Mouse (Mus musculus) MEL (cell line): ENCODE results near the gene Canx. TPM values are rescaled to one million over a fixed set of nuclear protein-coding genes. Genes with fewer than 3 reads are reported as not detected.
A peak's percentile ranks its signal among the peaks of the same experiment; 100 is the strongest.

ENCODE experiments used
- DNase-seq: peaks from one replicate; pipeline ENCODE4 v3.0.0; 2011; ENCODE audit warnings: low read depth, low spot score
- H3K27ac ChIP-seq: 2 replicates; pipeline ENCODE4 v1.5.1; 2012; ENCODE audit warnings: low read depth, mild to moderate bottlenecking, control low read depth, low read length, moderate library complexity; ENCODE audit not compliant: control insufficient read depth
- H3K27me3 ChIP-seq, 2 experiments: fragments of 150-350 bp in 1 of 2; sonication (generic) in 1 of 2; 2 replicates each; pipeline ENCODE4 v1.6.1; 2012; ENCODE audit warnings: low read length in 2 of 2, mild to moderate bottlenecking in 2 of 2, improper control_type of control experiment in 1 of 2, moderate library complexity in 1 of 2; ENCODE audit not compliant: insufficient read depth in 2 of 2, control insufficient read depth in 1 of 2
- H3K36me3 ChIP-seq, 2 experiments: 2 replicates each; pipeline ENCODE4 v1.6.1; 2012 to 2014; ENCODE audit warnings: low read length in 2 of 2, improper control_type of control experiment in 1 of 2, inconsistent platforms in 1 of 2, mild to moderate bottlenecking in 1 of 2; ENCODE audit not compliant: insufficient read depth in 2 of 2, control insufficient read depth in 1 of 2
- H3K4me1 ChIP-seq, 2 experiments: fragments of 150-350 bp in 1 of 2; sonication (generic) in 1 of 2; 2 replicates each; pipeline ENCODE4 v1.6.1; 2012; ENCODE audit warnings: low read length in 2 of 2, improper control_type of control experiment in 1 of 2, mild to moderate bottlenecking in 1 of 2; ENCODE audit not compliant: insufficient read depth in 2 of 2, control insufficient read depth in 1 of 2
- H3K4me3 ChIP-seq, 2 experiments: fragments of 150-350 bp in 1 of 2; sonication (generic) in 1 of 2; 2 replicates each; pipeline ENCODE4 v1.5.1; 2012; ENCODE audit warnings: low read depth in 2 of 2, low read length in 2 of 2, mild to moderate bottlenecking in 2 of 2, moderate library complexity in 2 of 2, control low read depth in 1 of 2, improper control_type of control experiment in 1 of 2; ENCODE audit not compliant: control insufficient read depth in 1 of 2, insufficient read depth in 1 of 2
- H3K79me2 ChIP-seq: 2 replicates; pipeline ENCODE4 v1.6.1; 2012; ENCODE audit warnings: mild to moderate bottlenecking, low read length, moderate library complexity; ENCODE audit not compliant: control insufficient read depth, poor library complexity, insufficient read depth
- H3K9ac ChIP-seq: 2 replicates; pipeline ENCODE4 v1.6.1; 2012; ENCODE audit warnings: low read depth, mild to moderate bottlenecking, control low read depth, low read length, moderate library complexity; ENCODE audit not compliant: control insufficient read depth, poor library complexity, severe bottlenecking
- H3K9me3 ChIP-seq: fragments of 150-350 bp; sonication (generic); replicated peaks from 2 replicates; pipeline ENCODE4 v1.6.1; 2012; ENCODE audit warnings: mild to moderate bottlenecking, low read length, improper control_type of control experiment, moderate library complexity; ENCODE audit not compliant: insufficient read depth
- BHLHE40 ChIP-seq: IDR thresholded peaks from 2 replicates; pipeline ENCODE4 v1.6.1; 2012; ENCODE audit warnings: low read depth, mild to moderate bottlenecking, inconsistent platforms, low read length, improper control_type of control experiment, borderline replicate concordance
- CHD1 ChIP-seq: IDR thresholded peaks from 2 replicates; pipeline ENCODE4 v1.6.1; 2012; ENCODE audit warnings: low read depth, mild to moderate bottlenecking, inconsistent platforms, low read length, improper control_type of control experiment
- CHD2 ChIP-seq: IDR thresholded peaks from 2 replicates; pipeline ENCODE4 v1.6.1; 2011; ENCODE audit warnings: low read length, improper control_type of control experiment
- CTCF ChIP-seq, 3 experiments: IDR thresholded peaks in 2 of 3; conservative IDR thresholded peaks in 1 of 3; 2 replicates each; pipeline ENCODE4 v1.5.1; 2011 to 2012; ENCODE audit warnings: low read length in 3 of 3, low read depth in 2 of 3, mild to moderate bottlenecking in 2 of 3, improper control_type of control experiment in 1 of 3, inconsistent platforms in 1 of 3, mixed read lengths in 1 of 3, moderate library complexity in 1 of 3; ENCODE audit not compliant: control insufficient read depth in 1 of 3, insufficient read depth in 1 of 3, poor library complexity in 1 of 3, severe bottlenecking in 1 of 3
- E2F4 ChIP-seq: IDR thresholded peaks from 2 replicates; pipeline ENCODE4 v1.6.1; 2011; ENCODE audit warnings: low read depth, low read length, improper control_type of control experiment, borderline replicate concordance
- ELF1 ChIP-seq: IDR thresholded peaks from 2 replicates; pipeline ENCODE4 v1.6.1; 2014; ENCODE audit warnings: low read depth, mild to moderate bottlenecking, inconsistent platforms, low read length, improper control_type of control experiment, moderate library complexity
- EP300 ChIP-seq, 2 experiments: IDR thresholded peaks; 2 replicates each; pipeline ENCODE4 v1.6.1; 2011; ENCODE audit warnings: improper control_type of control experiment in 2 of 2, low read length in 2 of 2, low read depth in 1 of 2, mild to moderate bottlenecking in 1 of 2
- GABPA ChIP-seq: IDR thresholded peaks from 2 replicates; pipeline ENCODE4 v1.6.1; 2012; ENCODE audit warnings: low read depth, mild to moderate bottlenecking, inconsistent platforms, low read length, improper control_type of control experiment, moderate library complexity
- GATA1 ChIP-seq: IDR thresholded peaks from 2 replicates; pipeline ENCODE4 v1.6.1; 2011; ENCODE audit warnings: low read depth, low read length, improper control_type of control experiment
- HCFC1 ChIP-seq: IDR thresholded peaks from 2 replicates; pipeline ENCODE4 v1.6.1; 2012; ENCODE audit warnings: low read depth, mild to moderate bottlenecking, inconsistent platforms, low read length, improper control_type of control experiment, moderate library complexity
- KAT2A ChIP-seq: conservative IDR thresholded peaks from 2 replicates; pipeline ENCODE4 v1.6.1; 2012; ENCODE audit warnings: low read depth, low read length, improper control_type of control experiment, inconsistent platforms
- MAFK ChIP-seq: IDR thresholded peaks from 2 replicates; pipeline ENCODE4 v1.6.1; 2011; ENCODE audit warnings: low read depth, mild to moderate bottlenecking, low read length, improper control_type of control experiment, borderline replicate concordance
- MAX ChIP-seq: IDR thresholded peaks from 2 replicates; pipeline ENCODE4 v1.6.1; 2011; ENCODE audit warnings: low read length, improper control_type of control experiment
- MAZ ChIP-seq: IDR thresholded peaks from 2 replicates; pipeline ENCODE4 v1.6.1; 2012; ENCODE audit warnings: low read depth, mild to moderate bottlenecking, inconsistent platforms, low read length, improper control_type of control experiment
- MEF2A ChIP-seq: IDR thresholded peaks from 2 replicates; pipeline ENCODE4 v1.6.1; 2014; ENCODE audit warnings: low read depth, mild to moderate bottlenecking, inconsistent platforms, low read length, improper control_type of control experiment; ENCODE audit not compliant: poor library complexity, insufficient replicate concordance, severe bottlenecking; ENCODE audit errors: extremely low read depth
- MYB ChIP-seq: IDR thresholded peaks from 2 replicates; pipeline ENCODE4 v1.6.1; 2011; ENCODE audit warnings: mild to moderate bottlenecking, low read depth, low read length, improper control_type of control experiment
- MYC ChIP-seq: IDR thresholded peaks from 2 replicates; pipeline ENCODE4 v1.6.1; 2011; ENCODE audit warnings: low read depth, mild to moderate bottlenecking, low read length, improper control_type of control experiment, moderate library complexity
- NELFE ChIP-seq: IDR thresholded peaks from 2 replicates; pipeline ENCODE4 v1.6.1; 2011; ENCODE audit warnings: low read depth, low read length, improper control_type of control experiment
- NRF1 ChIP-seq: IDR thresholded peaks from 2 replicates; pipeline ENCODE4 v1.6.1; 2014; ENCODE audit warnings: low read depth, mild to moderate bottlenecking, inconsistent platforms, low read length, improper control_type of control experiment, moderate library complexity; ENCODE audit not compliant: poor library complexity, insufficient read depth, severe bottlenecking
- POLR2A ChIP-seq, 2 experiments: IDR thresholded peaks; 2 replicates each; pipeline ENCODE4 v1.6.1; 2011 to 2012; ENCODE audit warnings: low read length in 2 of 2, mild to moderate bottlenecking in 2 of 2, control low read depth in 1 of 2, improper control_type of control experiment in 1 of 2, low read depth in 1 of 2, moderate library complexity in 1 of 2; ENCODE audit not compliant: control insufficient read depth in 1 of 2, insufficient read depth in 1 of 2, poor library complexity in 1 of 2
- POLR2AphosphoS2 ChIP-seq: IDR thresholded peaks from 2 replicates; pipeline ENCODE4 v1.6.1; 2011; ENCODE audit warnings: low read length, improper control_type of control experiment
- POLR2AphosphoS5 ChIP-seq: IDR thresholded peaks from 2 replicates; pipeline ENCODE4 v1.6.1; 2012; ENCODE audit warnings: low read depth, borderline replicate concordance, mild to moderate bottlenecking, inconsistent platforms, low read length, moderate library complexity, mixed read lengths
- RAD21 ChIP-seq: IDR thresholded peaks from 2 replicates; pipeline ENCODE4 v1.6.1; 2011; ENCODE audit warnings: mild to moderate bottlenecking, low read depth, low read length, improper control_type of control experiment
- RCOR1 ChIP-seq: IDR thresholded peaks from 2 replicates; pipeline ENCODE4 v1.6.1; 2012; ENCODE audit warnings: low read depth, mild to moderate bottlenecking, inconsistent platforms, low read length, improper control_type of control experiment
- SMC3 ChIP-seq: IDR thresholded peaks from 2 replicates; pipeline ENCODE4 v1.6.1; 2011; ENCODE audit warnings: low read depth, low read length, improper control_type of control experiment
- TAL1 ChIP-seq: IDR thresholded peaks from 2 replicates; pipeline ENCODE4 v1.6.1; 2012; ENCODE audit warnings: mild to moderate bottlenecking, inconsistent platforms, low read length, moderate library complexity, mixed read lengths
- TBP ChIP-seq: IDR thresholded peaks from 2 replicates; pipeline ENCODE4 v1.8.0; 2011; ENCODE audit warnings: low read depth, low read length, improper control_type of control experiment
- UBTF ChIP-seq: IDR thresholded peaks from 2 replicates; pipeline ENCODE4 v1.6.1; 2012; ENCODE audit warnings: low read depth, mild to moderate bottlenecking, inconsistent platforms, low read length, improper control_type of control experiment, moderate library complexity, borderline replicate concordance; ENCODE audit not compliant: insufficient read depth
- ZKSCAN1 ChIP-seq: IDR thresholded peaks from 2 replicates; pipeline ENCODE4 v1.6.1; 2012; ENCODE audit warnings: low read depth, mild to moderate bottlenecking, inconsistent platforms, low read length, improper control_type of control experiment, moderate library complexity
- ZMIZ1 ChIP-seq: IDR thresholded peaks from 2 replicates; pipeline ENCODE4 v1.6.1; 2012; ENCODE audit warnings: low read depth, mild to moderate bottlenecking, inconsistent platforms, low read length, improper control_type of control experiment, moderate library complexity
- ZNF384 ChIP-seq: IDR thresholded peaks from 2 replicates; pipeline ENCODE4 v1.6.1; 2012; ENCODE audit warnings: low read depth, mild to moderate bottlenecking, inconsistent platforms, low read length, improper control_type of control experiment
- polyA plus RNA-seq, 2 experiments: library from polyadenylated mRNA; stranded (reverse) in 1 of 2; unstranded in 1 of 2; fragments of >175 nt in 1 of 2; fragments of >200 nt in 1 of 2; gene quantifications; 2 replicates each; pipeline versions ENCODE4 v1.2.1 to v1.2.4; 2012; ENCODE audit warnings: low replicate concordance in 2 of 2, low read depth in 1 of 2; ENCODE audit not compliant: insufficient read length in 2 of 2, insufficient read depth in 1 of 2, missing spikeins in 1 of 2
- total RNA-seq: library from RNA; depleted of rRNA; stranded (reverse); fragments of 300-350 nt; gene quantifications from 2 replicates; pipeline ENCODE4 v1.2.3, GENCODE M21; 2012

The Canx gene
- total and polyA plus RNA-seq, 3 experiments = 390 to 867 (median 464) TPM

DNA sequence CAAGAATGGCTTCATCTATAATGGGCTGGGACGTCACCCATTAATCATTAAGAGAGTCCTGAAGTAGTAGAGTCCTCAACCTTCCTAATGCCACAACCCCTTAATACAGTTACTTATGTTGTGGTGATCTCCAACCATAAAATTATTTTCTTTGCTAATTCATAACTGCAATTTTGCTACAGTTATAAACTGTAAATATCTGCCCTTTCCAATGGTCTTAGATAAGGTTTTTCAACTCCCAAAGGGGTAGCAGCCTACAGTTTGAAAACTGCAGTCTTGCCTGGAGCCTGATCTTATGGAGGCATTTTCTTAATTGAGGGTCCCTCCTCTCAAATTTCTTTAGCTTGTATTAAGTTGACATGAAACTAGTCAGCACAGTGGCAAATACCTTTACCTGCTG lies 3.9 kb upstream of the Canx start:
- no peak for DNase-seq
- peak; percentile 40 to 68 for TF ChIP-seq EP300 (IDR thresholded peaks at IDR 0.05; ENCODE audit: low read depth in 1 of 2, low read length in 2 of 2)
- TF ChIP-seq TBP = no peak
- TF ChIP-seq MYB = peak; percentile 70
- TF ChIP-seq ZMIZ1 = no peak
- TF ChIP-seq NELFE = 0 out of 2 replicates have a peak, but pooled peaks have one; percentile 13
- TF ChIP-seq GATA1 = 0 out of 2 replicates have a peak, but pooled peaks have one; percentile 19
- TF ChIP-seq TAL1 = no peak
- TF ChIP-seq MEF2A = no peak
- Histone ChIP-seq H3K27me3 (no peaks in the 10 kb centered on the region), H3K4me1 (peaks cover 10 to 18% of the 10 kb centered on the region in 2 experiments), H3K4me3 (no peak overlapping the region), H3K9ac (no peak overlapping the region), H3K36me3 (peaks cover 0 to 27% of the 10 kb centered on the region in 2 experiments; a peak in 3 of 4 replicates), H3K9me3 (no peaks in the 10 kb centered on the region), H3K79me2 (peaks cover 17% of the 10 kb centered on the region), H3K27ac (no peak overlapping the region)

DNA sequence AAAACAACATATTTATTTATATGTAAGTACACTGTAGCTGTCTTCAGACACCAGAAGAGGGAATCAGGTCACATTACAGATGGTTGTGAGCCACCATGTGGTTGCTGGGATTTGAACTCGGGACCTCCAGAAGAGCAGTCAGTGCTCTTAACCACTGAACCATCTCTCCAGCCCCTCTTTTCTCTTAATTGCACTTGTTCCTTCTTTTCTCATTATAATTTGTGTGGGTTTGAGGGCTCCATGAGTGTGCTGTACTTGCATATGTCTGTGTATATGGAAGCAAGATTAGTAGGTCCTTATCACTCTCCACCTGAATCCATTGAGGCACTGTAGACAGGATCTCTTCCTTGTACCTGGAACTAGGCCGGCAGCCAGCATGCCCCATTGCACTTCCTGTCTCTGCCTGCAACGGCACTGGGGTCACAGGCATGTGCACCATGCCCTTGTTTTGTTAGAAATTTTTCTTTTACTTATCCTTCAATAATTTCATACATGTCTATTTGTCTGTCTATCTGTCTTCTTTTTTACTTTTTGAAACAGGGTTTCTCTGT lies 2.7 kb upstream of the Canx start:
- Histone ChIP-seq H3K4me1 (peaks cover 13 to 18% of the 10 kb centered on the region in 2 experiments), H3K4me3 (no peak overlapping the region), H3K9me3 (no peaks in the 10 kb centered on the region), H3K27ac (peak overlapping the region; percentile 20), H3K36me3 (peaks cover 6 to 37% of the 10 kb centered on the region in 2 experiments; a peak in 3 of 4 replicates), H3K9ac (no peak overlapping the region), H3K79me2 (peaks cover 30% of the 10 kb centered on the region), H3K27me3 (no peaks in the 10 kb centered on the region)
- DNase-seq = peak; percentile 80
- TF ChIP-seq CHD1 (no peak), POLR2A (IDR thresholded peaks at IDR 0.05; ENCODE audit: control insufficient read depth in 1 of 2, insufficient read depth in 1 of 2, low read depth in 1 of 2, low read length in 2 of 2, poor library complexity in 1 of 2) (no peak), CHD2 (no peak), GATA1 (peak; percentile 69), MYC (no peak), MAFK (no peak), HCFC1 (no peak), ZNF384 (no peak), RCOR1 (0 out of 2 replicates have a peak, but pooled peaks have one; percentile 17), ZKSCAN1 (no peak), NRF1 (no peak), SMC3 (no peak), POLR2AphosphoS5 (no peak), ELF1 (peak; percentile 75; the same call in 1 of the 2 replicates), MEF2A (no peak), UBTF (no peak), GABPA (no peak), MAX (peak; percentile 31; the same call in 1 of the 2 replicates), RAD21 (no peak), E2F4 (no peak), BHLHE40 (no peak), CTCF (IDR thresholded peaks at IDR 0.05 in 2 of 3, conservative IDR thresholded peaks at IDR 0.05 in 1 of 3; ENCODE audit: control insufficient read depth in 1 of 3, insufficient read depth in 1 of 3, low read depth in 2 of 3, low read length in 3 of 3, poor library complexity in 1 of 3, severe bottlenecking in 1 of 3) (no peak), KAT2A (no peak), POLR2AphosphoS2 (no peak), MAZ (no peak), TAL1 (peak; percentile 49), EP300 (IDR thresholded peaks at IDR 0.05; ENCODE audit: low read depth in 1 of 2, low read length in 2 of 2) (peak; percentile 61 to 72)
